Mouse (Mus musculus) adrenal gland, adult 8-10 months (tissue): ENCODE measurements at regions not wholly inside any gene's neighbourhood (a gene's known extent, or its start where the extent isn't known, plus 50 kb on each side); places are given as distances from the start of the nearest gene placed in this dataset.
A peak's percentile ranks its signal among the peaks of the same experiment; 100 is the strongest.

ENCODE experiments used
- DNase-seq: peaks from one replicate; pipeline ENCODE4 v3.0.0; 2022

- peak; percentile 44 for DNase-seq
Measured at GRCm38 (mm10) chr5:118815783-118816182, 255.3 kb downstream of the Med13l start.

GRCm38 (mm10) chr5:118818294-118818693, 257.8 kb downstream of the Med13l start:
- DNase-seq = no peak

GRCm38 (mm10) chr5:118824791-118825190, 264.3 kb downstream of the Med13l start:
- DNase-seq = no peak

GRCm38 (mm10) chr5:118829031-118829698, 268.7 kb downstream of the Med13l start:
- DNase-seq = no peak

GRCm38 (mm10) chr5:118832701-118833100, 272.2 kb downstream of the Med13l start:
- DNase-seq = no peak

GRCm38 (mm10) chr5:118834129-118834528, 273.6 kb downstream of the Med13l start:
- no peak for DNase-seq

- DNase-seq = no peak
Measured at GRCm38 (mm10) chr5:118837001-118837400, 276.5 kb downstream of the Med13l start.

GRCm38 (mm10) chr5:118838421-118838820, 277.9 kb downstream of the Med13l start:
- DNase-seq = peak; percentile 49

GRCm38 (mm10) chr5:118839916-118840315, 279.4 kb downstream of the Med13l start:
- no peak for DNase-seq

GRCm38 (mm10) chr5:118841210-118842016, 280.9 kb downstream of the Med13l start:
- DNase-seq = no peak

GRCm38 (mm10) chr5:118842017-118842396, 281.5 kb downstream of the Med13l start:
- DNase-seq = no peak

GRCm38 (mm10) chr5:118857001-118857400, 296.5 kb downstream of the Med13l start:
- no peak for DNase-seq

GRCm38 (mm10) chr5:118861143-118861847, 300.8 kb downstream of the Med13l start:
- no peak for DNase-seq

GRCm38 (mm10) chr5:118867511-118867910, 307.0 kb downstream of the Med13l start:
- no peak for DNase-seq

GRCm38 (mm10) chr5:118869330-118869729, 308.9 kb downstream of the Med13l start:
- no peak for DNase-seq

GRCm38 (mm10) chr5:118873871-118874270, 313.4 kb downstream of the Med13l start:
- no peak for DNase-seq

GRCm38 (mm10) chr5:118875096-118875637, 314.7 kb downstream of the Med13l start:
- DNase-seq = no peak

- no peak for DNase-seq
Measured at GRCm38 (mm10) chr5:118876586-118877312, 316.3 kb downstream of the Med13l start.

GRCm38 (mm10) chr5:118877313-118877669, 316.8 kb downstream of the Med13l start:
- peak; percentile 62 for DNase-seq

- DNase-seq = no peak
Measured at GRCm38 (mm10) chr5:118877831-118878230, 317.4 kb downstream of the Med13l start.

GRCm38 (mm10) chr5:118878722-118879121, 318.2 kb downstream of the Med13l start:
- DNase-seq = peak; percentile 17

GRCm38 (mm10) chr5:118879808-118880478, 319.5 kb downstream of the Med13l start:
- peak; percentile 75 for DNase-seq
